17 mouse cellular contexts compared by ENCODE assay signal in genomic region chr10:95278085-95278484, GRCm38 (mm10). TPM values are rescaled to one million over a fixed set of nuclear protein-coding genes. Genes with fewer than 3 reads are reported as not detected.
DNase-seq lines count a peak whose midpoint lies in the region; ATAC-seq lines count a peak whose summit lies in the region.
"Had no signal": no experiment of that assay in that cellular context is flagged by ENCODE, and none has a peak within 500 bp of the region (broad histone marks: within the 10 kb centered on the region; RNA-seq: fewer than 3 reads in every experiment).

No protein-coding gene starts in this region.

- no peak overlapping the region for H3K9ac ChIP-seq in kidney, embryonic 16.5 days (replicated peaks; ENCODE audit: low read length)
- H3K9ac ChIP-seq in embryonic facial prominence, embryonic 15.5 days: no peak overlapping the region
- no peak overlapping the region for H3K9ac ChIP-seq in intestine, embryonic 15.5 days
- H3K9ac ChIP-seq: forebrain, embryonic 12.5 days; forebrain, postnatal 0 days; heart, embryonic 13.5 days; hindbrain, embryonic 15.5 days had no signal

- H3K36me3 ChIP-seq in kidney, embryonic 16.5 days (ENCODE audit: insufficient read depth, low read length): no peaks in the 10 kb centered on the region
- no peaks in the 10 kb centered on the region for H3K36me3 ChIP-seq in embryonic facial prominence, embryonic 15.5 days
- no peaks in the 10 kb centered on the region for H3K36me3 ChIP-seq in intestine, embryonic 15.5 days
- H3K36me3 ChIP-seq: forebrain, embryonic 12.5 days; heart, embryonic 13.5 days; hindbrain, embryonic 15.5 days had no signal

- H3K4me3 ChIP-seq in kidney, embryonic 16.5 days (ENCODE audit: low read length): no peak overlapping the region
- H3K4me3 ChIP-seq in embryonic facial prominence, embryonic 15.5 days (replicated peaks): no peak overlapping the region
- H3K4me3 ChIP-seq in intestine, embryonic 15.5 days (replicated peaks): no peak overlapping the region
- H3K4me3 ChIP-seq: forebrain, embryonic 12.5 days; heart, embryonic 13.5 days; hindbrain, embryonic 15.5 days had no signal

- H3K27ac ChIP-seq in kidney, embryonic 16.5 days (ENCODE audit: low read length): no peak overlapping the region
- no peak overlapping the region for H3K27ac ChIP-seq in embryonic facial prominence, embryonic 15.5 days (replicated peaks)
- no peak overlapping the region for H3K27ac ChIP-seq in intestine, embryonic 15.5 days
- H3K27ac ChIP-seq: forebrain, embryonic 12.5 days; heart, embryonic 13.5 days; hindbrain, embryonic 15.5 days had no signal

- WGBS in kidney, embryonic 16.5 days: 88% methylated on average over 11 of the region's 11 CpGs
- 73% methylated on average over 11 of the region's 11 CpGs for WGBS in embryonic facial prominence, embryonic 15.5 days
- whole genome bisulfite sequencing in intestine, embryonic 15.5 days: 87% methylated on average over 11 of the region's 11 CpGs

- H3K27me3 ChIP-seq in kidney, embryonic 16.5 days (ENCODE audit: insufficient read depth, low read length): no peaks in the 10 kb centered on the region
- H3K27me3 ChIP-seq in embryonic facial prominence, embryonic 15.5 days: no peaks in the 10 kb centered on the region
- no peaks in the 10 kb centered on the region for H3K27me3 ChIP-seq in intestine, embryonic 15.5 days (replicated peaks)
- H3K27me3 ChIP-seq: forebrain, embryonic 12.5 days; heart, embryonic 13.5 days; hindbrain, embryonic 15.5 days had no signal

- 0 out of 2 replicates have a peak, but pooled peaks have one; percentile 11 for ATAC-seq in cerebellum, adult (ENCODE audit: insufficient number of reproducible peaks, low FRiP score, low TSS enrichment)
- ATAC-seq in kidney, embryonic 16.5 days (ENCODE audit: low FRiP score, low TSS enrichment): 0 out of 2 replicates have a peak, but pooled peaks have one; percentile 25
- peak; percentile 67 for ATAC-seq in embryonic facial prominence, embryonic 15.5 days (ENCODE audit: insufficient number of reproducible peaks, low FRiP score, low TSS enrichment, low read depth)
- ATAC-seq in intestine, embryonic 15.5 days: no peak
- ATAC-seq: forebrain, postnatal 0 days; intestine, postnatal 0 days had no signal

- no peaks in the 10 kb centered on the region for H3K9me3 ChIP-seq in kidney, embryonic 16.5 days (ENCODE audit: low read length)
- no peaks in the 10 kb centered on the region for H3K9me3 ChIP-seq in embryonic facial prominence, embryonic 15.5 days (replicated peaks)
- H3K9me3 ChIP-seq in intestine, embryonic 15.5 days: no peaks in the 10 kb centered on the region
- H3K9me3 ChIP-seq: forebrain, embryonic 12.5 days; heart, embryonic 13.5 days; hindbrain, embryonic 15.5 days had no signal

- no peaks in the 10 kb centered on the region for H3K4me1 ChIP-seq in kidney, embryonic 16.5 days (ENCODE audit: insufficient read depth, low read length)
- 0 out of 2 replicates have a peak, but pooled peaks cover 5% of the 10 kb centered on the region for H3K4me1 ChIP-seq in embryonic facial prominence, embryonic 15.5 days
- no peaks in the 10 kb centered on the region for H3K4me1 ChIP-seq in intestine, embryonic 15.5 days (replicated peaks)
- H3K4me1 ChIP-seq: forebrain, embryonic 12.5 days; hindbrain, embryonic 15.5 days had no signal

- no peak overlapping the region for H3K4me2 ChIP-seq in kidney, embryonic 16.5 days (replicated peaks; ENCODE audit: low read depth, low read length)
- H3K4me2 ChIP-seq in embryonic facial prominence, embryonic 15.5 days (replicated peaks): no peak overlapping the region
- no peak overlapping the region for H3K4me2 ChIP-seq in intestine, embryonic 15.5 days (replicated peaks)
- H3K4me2 ChIP-seq: forebrain, embryonic 12.5 days; heart, embryonic 13.5 days; hindbrain, embryonic 15.5 days had no signal

- no peak for DNase-seq in cerebellum, adult 9-11 months
- DNase-seq in kidney, adult 11 months: no peak
- DNase-seq in lung, postnatal 36 days: no peak
- DNase-seq: adrenal gland, adult 2 months; adrenal gland, postnatal 25 days; cerebellum, adult 8-10 months; forebrain, postnatal 0 days; gastrocnemius, postnatal 14 days; heart, postnatal 36 days had no signal

RNA-seq across cellular contexts. Expression of gene Cradd, which starts 45.8 kb away (rescaled TPM):
- 9.2 and 10.4 TPM in 2 replicates for polyA plus RNA-seq in kidney, embryonic 16.5 days (2015; fragmentation: Nextera tagmentation; extraction: Ambion mirVana)
- polyA plus RNA-seq in embryonic facial prominence, embryonic 15.5 days (2015; fragmentation: Nextera tagmentation; extraction: Ambion mirVana): 9.2 and 11.1 TPM in 2 replicates
- polyA plus RNA-seq in intestine, embryonic 15.5 days (2015; fragmentation: Nextera tagmentation; extraction: Ambion mirVana): 10.8 and 11.2 TPM in 2 replicates
